Mouse (Mus musculus): ENCODE results near the gene Ptprk. TPM values are rescaled to one million over a fixed set of nuclear protein-coding genes. Genes with fewer than 3 reads are reported as not detected.

Gene Ptprk
- polyA plus RNA-seq, 1 experiment, result 1.3 TPM

DNA sequence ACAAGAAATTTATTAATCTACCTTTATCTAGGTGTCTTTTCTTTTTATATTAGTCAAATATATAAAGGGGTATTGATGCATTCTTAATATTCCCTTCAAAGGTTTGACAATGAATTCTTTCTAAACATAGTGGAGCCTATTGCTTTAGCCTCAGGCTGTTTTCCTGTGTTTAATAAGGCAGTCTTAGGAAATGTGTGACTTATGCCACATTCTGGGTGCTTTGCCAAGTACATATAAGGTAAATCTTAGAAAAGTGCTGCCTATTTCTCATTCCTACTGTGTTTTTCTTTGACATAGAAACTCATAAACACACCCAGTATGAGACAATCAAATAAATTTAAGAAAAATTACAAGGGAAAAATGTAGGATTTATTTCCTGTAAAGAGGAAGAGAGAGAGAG is 327.2 kb downstream of the Ptprk start:
- H3K36me3 ChIP-seq (ENCODE audit: control insufficient read depth, insufficient read depth, low read length), result no peaks in the 10 kb centered on the region
- TF ChIP-seq CTCF (IDR thresholded peaks at IDR 0.05; ENCODE audit: control insufficient read depth, insufficient read depth, insufficient replicate concordance, low read depth, low read length), result no peak
- TF ChIP-seq POLR2A (IDR thresholded peaks at IDR 0.05; ENCODE audit: control insufficient read depth, low read depth, low read length), result no peak
- no peaks in the 10 kb centered on the region for H3K4me1 ChIP-seq (ENCODE audit: control insufficient read depth, insufficient read depth, low read length)
- no peak overlapping the region for H3K27ac ChIP-seq (ENCODE audit: control insufficient read depth, insufficient read depth, low read depth, low read length)
- H3K27me3 ChIP-seq (ENCODE audit: control insufficient read depth, insufficient read depth, low read length), result no peaks in the 10 kb centered on the region
- H3K4me3 ChIP-seq (ENCODE audit: control insufficient read depth, low read depth, low read length), result no peak overlapping the region

DNA sequence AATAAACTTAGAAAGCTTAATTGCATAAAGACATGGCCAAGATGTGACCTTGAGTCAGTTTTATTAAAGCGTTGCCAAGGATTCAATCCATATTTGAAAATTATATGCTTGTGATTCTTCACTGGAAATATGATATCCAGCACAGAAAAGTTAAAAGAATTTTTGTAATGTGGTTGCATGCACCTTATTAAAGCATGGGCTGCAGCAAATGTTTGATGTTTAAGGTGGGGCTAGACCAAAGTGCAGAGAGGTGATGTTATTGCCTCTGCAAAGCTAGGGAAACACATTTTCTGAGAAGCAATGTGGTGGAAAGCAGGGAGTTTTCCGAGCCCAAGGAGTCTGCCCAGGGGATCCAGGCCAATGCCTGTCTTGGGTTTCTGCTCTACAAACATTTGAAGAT is 334.4 kb downstream of the Ptprk start:
- no peaks in the 10 kb centered on the region for H3K4me1 ChIP-seq (ENCODE audit: control insufficient read depth, insufficient read depth, low read length)
- no peak overlapping the region for H3K4me3 ChIP-seq (ENCODE audit: control insufficient read depth, low read depth, low read length)
- no peak for TF ChIP-seq POLR2A (IDR thresholded peaks at IDR 0.05; ENCODE audit: control insufficient read depth, low read depth, low read length)
- TF ChIP-seq CTCF (IDR thresholded peaks at IDR 0.05; ENCODE audit: control insufficient read depth, insufficient read depth, insufficient replicate concordance, low read depth, low read length), result no peak
- H3K36me3 ChIP-seq (ENCODE audit: control insufficient read depth, insufficient read depth, low read length), result no peaks in the 10 kb centered on the region
- no peak overlapping the region for H3K27ac ChIP-seq (ENCODE audit: control insufficient read depth, insufficient read depth, low read depth, low read length)
- no peaks in the 10 kb centered on the region for H3K27me3 ChIP-seq (ENCODE audit: control insufficient read depth, insufficient read depth, low read length)

DNA sequence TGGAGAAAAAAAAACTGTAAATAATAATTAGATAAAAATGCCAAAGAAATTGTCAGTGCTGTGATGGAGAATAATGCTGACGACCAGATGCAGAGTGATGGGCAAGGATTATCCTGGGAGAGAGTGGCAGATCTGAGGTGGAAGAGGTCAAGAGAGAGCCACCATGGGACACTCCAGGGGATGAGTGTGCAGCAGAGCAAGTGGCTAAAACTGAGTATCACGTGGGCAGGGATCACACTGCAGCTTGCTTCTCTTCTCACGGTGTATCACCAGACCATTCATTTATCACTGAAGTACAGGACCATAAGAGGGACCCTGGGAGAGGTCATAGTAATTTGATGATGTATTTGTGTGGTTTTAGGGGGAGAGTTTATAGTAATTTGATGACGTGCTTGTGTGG is 340.2 kb downstream of the Ptprk start:
- no peaks in the 10 kb centered on the region for H3K27me3 ChIP-seq (ENCODE audit: control insufficient read depth, insufficient read depth, low read length)
- no peaks in the 10 kb centered on the region for H3K4me1 ChIP-seq (ENCODE audit: control insufficient read depth, insufficient read depth, low read length)
- no peak overlapping the region for H3K27ac ChIP-seq (ENCODE audit: control insufficient read depth, insufficient read depth, low read depth, low read length)
- TF ChIP-seq CTCF (IDR thresholded peaks at IDR 0.05; ENCODE audit: control insufficient read depth, insufficient read depth, insufficient replicate concordance, low read depth, low read length) (no peak), POLR2A (IDR thresholded peaks at IDR 0.05; ENCODE audit: control insufficient read depth, low read depth, low read length) (no peak)
- no peak overlapping the region for H3K4me3 ChIP-seq (ENCODE audit: control insufficient read depth, low read depth, low read length)
- H3K36me3 ChIP-seq (ENCODE audit: control insufficient read depth, insufficient read depth, low read length), result no peaks in the 10 kb centered on the region

GRCm38 (mm10) chr10:28422622-28423021 is 348.0 kb downstream of the Ptprk start:
- no peak for TF ChIP-seq POLR2A (IDR thresholded peaks at IDR 0.05; ENCODE audit: control insufficient read depth, low read depth, low read length)
- no peak for TF ChIP-seq CTCF (IDR thresholded peaks at IDR 0.05; ENCODE audit: control insufficient read depth, insufficient read depth, insufficient replicate concordance, low read depth, low read length)
- Histone ChIP-seq H3K36me3 (ENCODE audit: control insufficient read depth, insufficient read depth, low read length) (no peaks in the 10 kb centered on the region), H3K4me3 (ENCODE audit: control insufficient read depth, low read depth, low read length) (no peak overlapping the region), H3K27me3 (ENCODE audit: control insufficient read depth, insufficient read depth, low read length) (no peaks in the 10 kb centered on the region), H3K27ac (ENCODE audit: control insufficient read depth, insufficient read depth, low read depth, low read length) (no peak overlapping the region), H3K4me1 (ENCODE audit: control insufficient read depth, insufficient read depth, low read length) (no peaks in the 10 kb centered on the region)

GRCm38 (mm10) chr10:28425371-28425770 is 350.8 kb downstream of the Ptprk start:
- Histone ChIP-seq H3K36me3 (ENCODE audit: control insufficient read depth, insufficient read depth, low read length) (no peaks in the 10 kb centered on the region), H3K27ac (ENCODE audit: control insufficient read depth, insufficient read depth, low read depth, low read length) (no peak overlapping the region)

DNA sequence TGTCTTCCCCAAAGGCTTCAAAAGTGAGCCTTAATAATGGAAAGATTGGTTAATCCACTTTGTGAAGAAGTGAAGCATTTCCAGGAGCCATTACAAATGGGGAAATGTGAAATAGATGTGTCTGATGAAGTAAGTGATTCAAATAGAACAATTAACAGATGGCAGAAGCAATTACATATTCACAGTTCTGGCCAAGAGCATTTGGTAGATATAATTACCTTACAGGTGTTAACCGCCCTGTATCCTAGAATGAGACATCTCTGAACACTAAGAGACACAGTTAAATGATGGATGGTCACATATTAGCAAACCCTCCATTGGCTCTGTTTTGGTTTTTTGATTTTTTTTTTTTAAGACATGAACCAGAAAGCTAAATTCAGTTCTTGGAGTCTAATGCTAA is 361.5 kb downstream of the Ptprk start:
- Histone ChIP-seq H3K36me3 (ENCODE audit: control insufficient read depth, insufficient read depth, low read length) (no peaks in the 10 kb centered on the region), H3K4me1 (ENCODE audit: control insufficient read depth, insufficient read depth, low read length) (no peaks in the 10 kb centered on the region), H3K27ac (ENCODE audit: control insufficient read depth, insufficient read depth, low read depth, low read length) (no peak overlapping the region), H3K27me3 (ENCODE audit: control insufficient read depth, insufficient read depth, low read length) (no peaks in the 10 kb centered on the region), H3K4me3 (ENCODE audit: control insufficient read depth, low read depth, low read length) (no peak overlapping the region)
- TF ChIP-seq CTCF (IDR thresholded peaks at IDR 0.05; ENCODE audit: control insufficient read depth, insufficient read depth, insufficient replicate concordance, low read depth, low read length) (no peak), POLR2A (IDR thresholded peaks at IDR 0.05; ENCODE audit: control insufficient read depth, low read depth, low read length) (no peak)

More at GRCm38 (mm10) chr10:28425371-28425770, 350.8 kb downstream of the Ptprk start:
- no peaks in the 10 kb centered on the region for H3K4me1 ChIP-seq (ENCODE audit: control insufficient read depth, insufficient read depth, low read length)
- no peaks in the 10 kb centered on the region for H3K27me3 ChIP-seq (ENCODE audit: control insufficient read depth, insufficient read depth, low read length)
- no peak overlapping the region for H3K4me3 ChIP-seq (ENCODE audit: control insufficient read depth, low read depth, low read length)
- no peak for TF ChIP-seq POLR2A (IDR thresholded peaks at IDR 0.05; ENCODE audit: control insufficient read depth, low read depth, low read length)
- TF ChIP-seq CTCF (IDR thresholded peaks at IDR 0.05; ENCODE audit: control insufficient read depth, insufficient read depth, insufficient replicate concordance, low read depth, low read length), result no peak

- Histone ChIP-seq H3K27me3 (ENCODE audit: control insufficient read depth, insufficient read depth, low read length) (no peaks in the 10 kb centered on the region), H3K4me3 (ENCODE audit: control insufficient read depth, low read depth, low read length) (no peak overlapping the region), H3K4me1 (ENCODE audit: control insufficient read depth, insufficient read depth, low read length) (no peaks in the 10 kb centered on the region), H3K36me3 (ENCODE audit: control insufficient read depth, insufficient read depth, low read length) (no peaks in the 10 kb centered on the region), H3K27ac (ENCODE audit: control insufficient read depth, insufficient read depth, low read depth, low read length) (no peak overlapping the region)
- TF ChIP-seq POLR2A (IDR thresholded peaks at IDR 0.05; ENCODE audit: control insufficient read depth, low read depth, low read length), result no peak
- TF ChIP-seq CTCF (IDR thresholded peaks at IDR 0.05; ENCODE audit: control insufficient read depth, insufficient read depth, insufficient replicate concordance, low read depth, low read length), result no peak
These were observed 375.2 kb downstream of the Ptprk start for GRCm38 (mm10) chr10:28449853-28450252.

- TF ChIP-seq CTCF (IDR thresholded peaks at IDR 0.05; ENCODE audit: control insufficient read depth, insufficient read depth, insufficient replicate concordance, low read depth, low read length), result no peak
- no peak for TF ChIP-seq POLR2A (IDR thresholded peaks at IDR 0.05; ENCODE audit: control insufficient read depth, low read depth, low read length)
- Histone ChIP-seq H3K4me1 (ENCODE audit: control insufficient read depth, insufficient read depth, low read length) (no peaks in the 10 kb centered on the region), H3K27ac (ENCODE audit: control insufficient read depth, insufficient read depth, low read depth, low read length) (no peak overlapping the region), H3K27me3 (ENCODE audit: control insufficient read depth, insufficient read depth, low read length) (no peaks in the 10 kb centered on the region), H3K36me3 (ENCODE audit: control insufficient read depth, insufficient read depth, low read length) (no peaks in the 10 kb centered on the region), H3K4me3 (ENCODE audit: control insufficient read depth, low read depth, low read length) (no peak overlapping the region)
These were observed 376.0 kb downstream of the Ptprk start for GRCm38 (mm10) chr10:28450642-28451041.
